Mouse (Mus musculus): ENCODE results near the gene Mmd2.

- TF ChIP-seq HCFC1 (IDR thresholded peaks at IDR 0.05; ENCODE audit: low read depth, low read length), result no peak
- no peak for TF ChIP-seq ZKSCAN1 (IDR thresholded peaks at IDR 0.05; ENCODE audit: low read depth, low read length)
- TF ChIP-seq GATA1 (IDR thresholded peaks at IDR 0.05; ENCODE audit: low read depth, low read length), result no peak
- TF ChIP-seq CTCF (IDR thresholded peaks at IDR 0.05 in 2 of 3, conservative IDR thresholded peaks at IDR 0.05 in 1 of 3; ENCODE audit: control insufficient read depth in 1 of 3, insufficient read depth in 1 of 3, low read depth in 2 of 3, low read length in 3 of 3, poor library complexity in 1 of 3, severe bottlenecking in 1 of 3), result no peak
- TF ChIP-seq CHD2 (IDR thresholded peaks at IDR 0.05; ENCODE audit: low read length), result no peak
- no peak for TF ChIP-seq EP300 (IDR thresholded peaks at IDR 0.05; ENCODE audit: low read depth in 1 of 2, low read length in 2 of 2)
- TF ChIP-seq POLR2A (IDR thresholded peaks at IDR 0.05; ENCODE audit: control insufficient read depth in 1 of 2, insufficient read depth in 1 of 2, low read depth in 1 of 2, low read length in 2 of 2, poor library complexity in 1 of 2), result no peak
- no peak for TF ChIP-seq NRF1 (IDR thresholded peaks at IDR 0.05; ENCODE audit: insufficient read depth, low read depth, low read length, poor library complexity, severe bottlenecking)
- no peak for TF ChIP-seq RCOR1 (IDR thresholded peaks at IDR 0.05; ENCODE audit: low read depth, low read length)
- TF ChIP-seq ZC3H11A (IDR thresholded peaks at IDR 0.05; ENCODE audit: low read depth, low read length), result no peak
- no peak for TF ChIP-seq MAX (IDR thresholded peaks at IDR 0.05; ENCODE audit: low read length)
- no peak for TF ChIP-seq ZMIZ1 (IDR thresholded peaks at IDR 0.05; ENCODE audit: low read depth, low read length)
- TF ChIP-seq ZNF384 (IDR thresholded peaks at IDR 0.05; ENCODE audit: low read depth, low read length), result no peak
These were observed 41.0 kb upstream of the Mmd2 start for GRCm38 (mm10) chr5:142649460-142650050.

Data from MEL (cell line).